Mouse (Mus musculus) 416B (cell line): ENCODE data around the gene Gm4302.
"Not testable (repeated sequence)": the region's sequence is repeated elsewhere in the genome, so short reads cannot be mapped to it uniquely, and the experiment has no call there.

Experiments used
- DNase-seq: peaks from one replicate; pipeline ENCODE4 v3.0.0; 2011; ENCODE audit warnings: low read depth

Gene Gm4302

GRCm38 (mm10) chr10:100340536-100340935 lies at the start of gene Gm4302:
Gm4302 (plus strand) TSS chr10:100340836.
- DNase-seq, result not testable (repeated sequence)

GRCm38 (mm10) chr10:100296105-100296504 lies 44.5 kb upstream of the Gm4302 start:
- no peak for DNase-seq

- not testable (repeated sequence) for DNase-seq
These were observed 40.5 kb upstream of the Gm4302 start for GRCm38 (mm10) chr10:100300106-100300505.

- DNase-seq, result not testable (repeated sequence)
These were observed 5.3 kb upstream of the Gm4302 start, which contains the start of gene Gm4301 for GRCm38 (mm10) chr10:100335376-100335775. Gm4301 (plus strand) TSS chr10:100335676.

- not testable (repeated sequence) for DNase-seq
These were observed 5.0 kb downstream of the Gm4302 start, which contains the start of gene Gm4303 for GRCm38 (mm10) chr10:100345672-100346071. Gm4303 (plus strand) TSS chr10:100345972.

GRCm38 (mm10) chr10:100350793-100351192 lies 10.2 kb downstream of the Gm4302 start, which contains the start of gene Gm4305:
Gm4305 (plus strand) TSS chr10:100351093.
- DNase-seq, result not testable (repeated sequence)

GRCm38 (mm10) chr10:100356841-100357240 lies 16.2 kb downstream of the Gm4302 start:
- not testable (repeated sequence) for DNase-seq

GRCm38 (mm10) chr10:100361038-100361437 lies 20.4 kb downstream of the Gm4302 start, which contains the start of gene Gm4307:
Gm4307 (plus strand) TSS chr10:100361338.
- DNase-seq, result not testable (repeated sequence)

- not testable (repeated sequence) for DNase-seq
These were observed 41.8 kb downstream of the Gm4302 start, which contains the start of gene Gm4312 for GRCm38 (mm10) chr10:100382460-100382859. Gm4312 (minus strand) TSS chr10:100382560.
